Mouse (Mus musculus) heart, embryonic 12.5 days (tissue): ENCODE data around the gene Gm266. TPM values are rescaled to one million over a fixed set of nuclear protein-coding genes. Genes with fewer than 3 reads are reported as not detected.

Source experiments
- ATAC-seq: fragments of 200-750 bp; cut with Nextera tagmentation; 2 replicates; pipeline ENCODE4 v1.8.0; 2017; ENCODE audit warnings: moderate TSS enrichment, moderate library complexity; ENCODE audit not compliant: insufficient number of reproducible peaks, low FRiP score
- H3K27ac ChIP-seq: fragments of 300-500 bp; sonication (generic); 2 replicates; pipeline ENCODE4 v1.5.1; 2016; ENCODE audit warnings: mild to moderate bottlenecking, moderate library complexity; ENCODE audit not compliant: poor library complexity, severe bottlenecking
- H3K27me3 ChIP-seq: fragments of 300-500 bp; sonication (generic); replicated peaks from 2 replicates; pipeline ENCODE4 v1.6.1; 2016; ENCODE audit warnings: mild to moderate bottlenecking, moderate library complexity
- H3K36me3 ChIP-seq: fragments of 300-500 bp; sonication (generic); 2 replicates; pipeline ENCODE4 v1.6.1; 2016; ENCODE audit warnings: mild to moderate bottlenecking, moderate library complexity
- H3K4me1 ChIP-seq: fragments of 300-500 bp; sonication (generic); replicated peaks from 2 replicates; pipeline ENCODE4 v1.6.1; 2016; ENCODE audit warnings: mild to moderate bottlenecking
- H3K4me2 ChIP-seq: fragments of 300-500 bp; sonication (generic); 2 replicates; pipeline ENCODE4 v1.6.1; 2016; ENCODE audit warnings: mild to moderate bottlenecking, moderate library complexity
- H3K4me3 ChIP-seq: fragments of 300-500 bp; sonication (generic); 2 replicates; pipeline ENCODE4 v1.5.1; 2016; ENCODE audit warnings: mild to moderate bottlenecking
- H3K9ac ChIP-seq: fragments of 300-500 bp; sonication (generic); 2 replicates; pipeline ENCODE4 v1.6.1; 2016; ENCODE audit warnings: mild to moderate bottlenecking, moderate library complexity
- H3K9me3 ChIP-seq: fragments of 300-500 bp; sonication (generic); replicated peaks from 2 replicates; pipeline ENCODE4 v1.6.1; 2016; ENCODE audit warnings: mild to moderate bottlenecking, moderate library complexity
- WGBS: fragments of 180-500 bp; shearing (Covaris S2); methylation state at CpG from one replicate; pipeline ENCODE4 v1.1.7; 2016; 5-methylcytosine and 5-hydroxymethylcytosine counted together
- polyA plus RNA-seq: library from polyadenylated mRNA; unstranded; fragments of >200 nt; fragmentation: Nextera tagmentation; extraction: Ambion mirVana; gene quantifications from 2 replicates; pipeline ENCODE4 v1.2.1, GENCODE M21; 2016

Gene Gm266
- polyA plus RNA-seq, 1 experiment from 2014 or later: 2.1 TPM

DNA sequence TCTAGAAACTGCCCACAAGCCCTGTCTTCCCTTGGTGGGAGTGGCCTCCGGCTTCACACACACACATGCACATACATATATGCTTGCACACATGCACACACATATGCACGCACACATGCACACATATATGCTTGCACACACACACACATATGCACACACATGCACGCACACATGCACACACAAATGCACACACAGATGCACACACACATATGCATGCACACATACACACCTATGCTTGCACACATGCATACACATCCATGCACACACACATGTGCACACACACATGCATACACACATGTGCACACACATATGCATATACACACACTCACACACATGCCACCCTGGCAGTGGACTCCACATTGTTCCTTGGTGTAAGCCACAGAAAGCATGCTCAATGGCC is 11.2 kb downstream of the Gm266 start:
- no peak overlapping the region for H3K9ac ChIP-seq
- 83% methylated on average over 3 of the region's 3 CpGs for WGBS
- H3K9me3 ChIP-seq: peaks cover 9% of the 10 kb centered on the region; the same call in 1 of the 2 replicates
- peaks cover 20% of the 10 kb centered on the region for H3K27me3 ChIP-seq
- no peak overlapping the region for H3K4me3 ChIP-seq
- no peak overlapping the region for H3K27ac ChIP-seq
- H3K4me2 ChIP-seq: no peak overlapping the region
- no peaks in the 10 kb centered on the region for H3K36me3 ChIP-seq
- no peak for ATAC-seq
- H3K4me1 ChIP-seq: no peaks in the 10 kb centered on the region

GRCm38 (mm10) chr12:111472886-111473285 is 12.7 kb downstream of the Gm266 start:
- Histone ChIP-seq H3K36me3 (no peaks in the 10 kb centered on the region), H3K4me3 (no peak overlapping the region), H3K9ac (no peak overlapping the region), H3K9me3 (peaks cover 8% of the 10 kb centered on the region; the same call in 1 of the 2 replicates), H3K4me1 (no peaks in the 10 kb centered on the region), H3K27me3 (peaks cover 15% of the 10 kb centered on the region), H3K27ac (no peak overlapping the region), H3K4me2 (no peak overlapping the region)
- 80% methylated on average over 5 of the region's 5 CpGs for WGBS
- no peak for ATAC-seq

DNA sequence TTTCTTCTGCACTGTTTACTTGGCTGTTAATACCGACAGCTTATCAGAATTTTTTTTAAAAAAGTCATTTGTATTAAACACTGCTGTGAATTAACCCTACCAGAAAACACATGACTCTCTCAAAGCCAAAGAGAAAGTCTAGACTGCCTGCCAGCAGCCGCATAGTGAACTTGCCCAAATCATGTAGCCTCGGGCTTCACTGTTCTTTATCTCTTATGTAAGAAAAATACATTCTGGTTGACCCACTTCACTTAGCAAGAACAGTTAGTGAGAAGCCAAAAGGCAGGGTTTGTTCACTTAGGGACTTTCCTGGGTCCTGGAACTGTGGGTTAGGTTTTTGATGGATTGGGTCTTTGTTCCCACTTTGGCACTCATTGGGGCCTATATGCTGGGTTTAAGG is 13.9 kb downstream of the Gm266 start:
- WGBS: 62% methylated on average over 3 of the region's 3 CpGs
- no peak overlapping the region for H3K4me2 ChIP-seq
- no peak overlapping the region for H3K4me3 ChIP-seq
- H3K36me3 ChIP-seq: no peaks in the 10 kb centered on the region
- no peak overlapping the region for H3K27ac ChIP-seq
- H3K9me3 ChIP-seq: 0 out of 2 replicates have a peak, but pooled peaks cover under 1% of the 10 kb centered on the region
- peaks cover 12% of the 10 kb centered on the region; the same call in 1 of the 2 replicates for H3K27me3 ChIP-seq
- H3K4me1 ChIP-seq: no peaks in the 10 kb centered on the region
- ATAC-seq: no peak
- no peak overlapping the region for H3K9ac ChIP-seq

DNA sequence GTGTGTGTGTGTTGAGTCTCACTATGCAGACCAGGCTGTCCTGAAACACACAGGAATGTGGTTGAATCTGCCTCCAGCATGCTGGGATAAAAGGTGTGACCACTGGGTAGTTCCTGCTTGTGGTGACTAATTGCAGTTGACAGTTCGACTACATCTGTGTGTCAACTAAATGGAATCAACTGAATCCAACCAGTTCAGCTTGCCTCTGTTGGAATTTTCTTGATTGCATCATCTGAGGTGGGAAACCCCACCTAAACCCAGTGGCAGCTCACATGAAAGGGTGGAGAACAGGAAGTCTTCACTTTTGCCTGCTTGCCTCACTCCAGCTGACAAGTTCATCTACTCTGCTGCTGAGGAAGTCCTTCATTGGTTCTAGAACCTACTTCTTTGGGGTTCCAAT is 14.5 kb downstream of the Gm266 start:
- Histone ChIP-seq H3K27ac (no peak overlapping the region), H3K36me3 (no peaks in the 10 kb centered on the region), H3K4me3 (no peak overlapping the region), H3K27me3 (peaks cover 18% of the 10 kb centered on the region; the same call in 1 of the 2 replicates), H3K4me1 (no peaks in the 10 kb centered on the region), H3K4me2 (no peak overlapping the region), H3K9me3 (no peaks in the 10 kb centered on the region), H3K9ac (no peak overlapping the region)
- 68% methylated on average over 1 of the region's 1 CpGs for WGBS
- no peak for ATAC-seq

- no peaks in the 10 kb centered on the region for H3K9me3 ChIP-seq
- H3K9ac ChIP-seq: no peak overlapping the region
- no peaks in the 10 kb centered on the region for H3K36me3 ChIP-seq
- H3K27ac ChIP-seq: no peak overlapping the region
- ATAC-seq: no peak
- no peak overlapping the region for H3K4me3 ChIP-seq
- 11% methylated on average over 8 of the region's 8 CpGs for whole genome bisulfite sequencing
- no peaks in the 10 kb centered on the region for H3K4me1 ChIP-seq
- H3K27me3 ChIP-seq: peaks cover 23% of the 10 kb centered on the region; the same call in 1 of the 2 replicates
- no peak overlapping the region for H3K4me2 ChIP-seq
Measured at GRCm38 (mm10) chr12:111469507-111469906, 16.1 kb downstream of the Gm266 start.

GRCm38 (mm10) chr12:111468206-111468605 is 17.4 kb downstream of the Gm266 start:
- Histone ChIP-seq H3K27me3 (peaks cover 17% of the 10 kb centered on the region; the same call in 1 of the 2 replicates), H3K36me3 (no peaks in the 10 kb centered on the region), H3K9ac (no peak overlapping the region), H3K9me3 (no peaks in the 10 kb centered on the region), H3K4me2 (no peak overlapping the region), H3K4me1 (no peaks in the 10 kb centered on the region), H3K27ac (no peak overlapping the region), H3K4me3 (no peak overlapping the region)
- ATAC-seq: no peak
- WGBS: 72% methylated on average over 7 of the region's 7 CpGs

DNA sequence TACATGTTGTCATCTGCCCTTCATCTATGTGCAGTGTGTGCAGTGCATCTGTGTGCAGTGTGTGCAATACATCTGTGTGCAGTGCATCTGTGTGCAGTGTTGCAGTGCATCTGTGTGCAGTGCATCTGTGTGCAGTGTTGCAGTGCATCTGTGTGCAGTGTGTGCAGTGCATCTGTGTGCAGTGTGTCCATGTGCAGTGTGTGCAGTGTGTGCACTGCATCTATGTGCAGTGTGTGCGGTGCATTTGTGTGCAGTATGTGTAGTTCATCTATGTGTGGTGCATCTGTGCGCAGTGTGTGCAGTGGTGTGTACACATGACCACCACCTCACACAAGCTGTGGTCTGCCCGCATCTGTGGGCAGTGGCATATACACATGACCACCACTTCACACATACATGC is 19.3 kb downstream of the Gm266 start:
- Histone ChIP-seq H3K27me3 (peaks cover 17% of the 10 kb centered on the region; the same call in 1 of the 2 replicates), H3K27ac (no peak overlapping the region), H3K4me1 (peaks cover 6% of the 10 kb centered on the region), H3K36me3 (no peaks in the 10 kb centered on the region), H3K9ac (no peak overlapping the region), H3K4me2 (no peak overlapping the region), H3K4me3 (no peak overlapping the region), H3K9me3 (no peaks in the 10 kb centered on the region)
- WGBS: 97% methylated on average over 3 of the region's 3 CpGs
- no peak for ATAC-seq

GRCm38 (mm10) chr12:111463570-111463969 is 22.1 kb downstream of the Gm266 start:
- Histone ChIP-seq H3K27ac (no peak overlapping the region), H3K9me3 (no peaks in the 10 kb centered on the region), H3K9ac (no peak overlapping the region), H3K27me3 (peaks cover 24% of the 10 kb centered on the region), H3K4me1 (peaks cover 14% of the 10 kb centered on the region), H3K4me3 (no peak overlapping the region), H3K4me2 (no peak overlapping the region), H3K36me3 (no peaks in the 10 kb centered on the region)
- no peak for ATAC-seq
- WGBS: 74% methylated on average over 7 of the region's 7 CpGs

DNA sequence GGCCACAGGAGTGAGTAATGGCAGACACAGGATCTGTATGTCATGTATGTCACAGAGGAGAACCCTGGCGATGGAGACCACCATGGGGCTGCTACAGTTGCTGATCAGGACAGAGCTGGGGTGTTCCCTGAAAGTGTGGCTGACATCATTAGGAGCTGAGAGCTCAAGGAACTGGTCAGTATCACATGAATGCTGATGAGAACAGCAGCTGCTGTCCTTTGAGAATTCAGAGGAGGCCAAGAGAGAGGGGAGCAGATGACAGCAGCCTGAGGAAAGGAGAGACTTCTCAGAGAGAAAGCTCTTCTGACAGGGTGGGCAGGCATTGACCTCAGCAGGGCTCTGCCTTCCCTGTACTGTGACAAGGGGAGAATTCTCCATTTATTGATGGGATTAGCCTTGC is 27.9 kb downstream of the Gm266 start:
- Histone ChIP-seq H3K27me3 (peaks cover 52% of the 10 kb centered on the region), H3K36me3 (no peaks in the 10 kb centered on the region), H3K4me2 (no peak overlapping the region), H3K9me3 (no peaks in the 10 kb centered on the region), H3K9ac (no peak overlapping the region), H3K4me1 (peaks cover 34% of the 10 kb centered on the region), H3K27ac (no peak overlapping the region), H3K4me3 (no peak overlapping the region)
- ATAC-seq: no peak
- 80% methylated on average over 1 of the region's 1 CpGs for WGBS

- H3K27me3 ChIP-seq: peaks cover 70% of the 10 kb centered on the region
- no peaks in the 10 kb centered on the region for H3K36me3 ChIP-seq
- 46% methylated on average over 8 of the region's 8 CpGs for WGBS
- H3K9ac ChIP-seq: no peak overlapping the region
- H3K4me3 ChIP-seq: no peak overlapping the region
- no peak for ATAC-seq
- peaks cover 24% of the 10 kb centered on the region for H3K4me1 ChIP-seq
- H3K27ac ChIP-seq: no peak overlapping the region
- no peak overlapping the region for H3K4me2 ChIP-seq
- no peaks in the 10 kb centered on the region for H3K9me3 ChIP-seq
Measured at GRCm38 (mm10) chr12:111455860-111456259, 29.8 kb downstream of the Gm266 start.

GRCm38 (mm10) chr12:111455311-111455846 is 30.2 kb downstream of the Gm266 start:
- H3K9ac ChIP-seq: no peak overlapping the region
- peaks cover 72% of the 10 kb centered on the region for H3K27me3 ChIP-seq

More at GRCm38 (mm10) chr12:111455311-111455846, 30.2 kb downstream of the Gm266 start:
- no peak overlapping the region for H3K27ac ChIP-seq
- peaks cover 26% of the 10 kb centered on the region for H3K4me1 ChIP-seq
- no peaks in the 10 kb centered on the region for H3K9me3 ChIP-seq
- ATAC-seq: no peak
- no peak overlapping the region for H3K4me2 ChIP-seq
- no peak overlapping the region for H3K4me3 ChIP-seq
- H3K36me3 ChIP-seq: no peaks in the 10 kb centered on the region
- 48% methylated on average over 12 of the region's 12 CpGs for WGBS
